Mouse (Mus musculus) heart, embryonic 12.5 days (tissue): ENCODE results near the gene Bdkrb1. TPM values are rescaled to one million over a fixed set of nuclear protein-coding genes. Genes with fewer than 3 reads are reported as not detected.

Experiments used
- ATAC-seq: fragments of 200-750 bp; cut with Nextera tagmentation; 2 replicates; pipeline ENCODE4 v1.8.0; 2017; ENCODE audit warnings: moderate TSS enrichment, moderate library complexity; ENCODE audit not compliant: insufficient number of reproducible peaks, low FRiP score
- H3K27ac ChIP-seq: fragments of 300-500 bp; sonication (generic); 2 replicates; pipeline ENCODE4 v1.5.1; 2016; ENCODE audit warnings: mild to moderate bottlenecking, moderate library complexity; ENCODE audit not compliant: poor library complexity, severe bottlenecking
- H3K27me3 ChIP-seq: fragments of 300-500 bp; sonication (generic); replicated peaks from 2 replicates; pipeline ENCODE4 v1.6.1; 2016; ENCODE audit warnings: mild to moderate bottlenecking, moderate library complexity
- H3K36me3 ChIP-seq: fragments of 300-500 bp; sonication (generic); 2 replicates; pipeline ENCODE4 v1.6.1; 2016; ENCODE audit warnings: mild to moderate bottlenecking, moderate library complexity
- H3K4me1 ChIP-seq: fragments of 300-500 bp; sonication (generic); replicated peaks from 2 replicates; pipeline ENCODE4 v1.6.1; 2016; ENCODE audit warnings: mild to moderate bottlenecking
- H3K4me2 ChIP-seq: fragments of 300-500 bp; sonication (generic); 2 replicates; pipeline ENCODE4 v1.6.1; 2016; ENCODE audit warnings: mild to moderate bottlenecking, moderate library complexity
- H3K4me3 ChIP-seq: fragments of 300-500 bp; sonication (generic); 2 replicates; pipeline ENCODE4 v1.5.1; 2016; ENCODE audit warnings: mild to moderate bottlenecking
- H3K9ac ChIP-seq: fragments of 300-500 bp; sonication (generic); 2 replicates; pipeline ENCODE4 v1.6.1; 2016; ENCODE audit warnings: mild to moderate bottlenecking, moderate library complexity
- H3K9me3 ChIP-seq: fragments of 300-500 bp; sonication (generic); replicated peaks from 2 replicates; pipeline ENCODE4 v1.6.1; 2016; ENCODE audit warnings: mild to moderate bottlenecking, moderate library complexity
- WGBS: fragments of 180-500 bp; shearing (Covaris S2); methylation state at CpG from one replicate; pipeline ENCODE4 v1.1.7; 2016; 5-methylcytosine and 5-hydroxymethylcytosine counted together
- polyA plus RNA-seq: library from polyadenylated mRNA; unstranded; fragments of >200 nt; fragmentation: Nextera tagmentation; extraction: Ambion mirVana; gene quantifications from 2 replicates; pipeline ENCODE4 v1.2.1, GENCODE M21; 2016

The Bdkrb1 gene
- polyA plus RNA-seq, 1 experiment from 2014 or later: not detected

DNA sequence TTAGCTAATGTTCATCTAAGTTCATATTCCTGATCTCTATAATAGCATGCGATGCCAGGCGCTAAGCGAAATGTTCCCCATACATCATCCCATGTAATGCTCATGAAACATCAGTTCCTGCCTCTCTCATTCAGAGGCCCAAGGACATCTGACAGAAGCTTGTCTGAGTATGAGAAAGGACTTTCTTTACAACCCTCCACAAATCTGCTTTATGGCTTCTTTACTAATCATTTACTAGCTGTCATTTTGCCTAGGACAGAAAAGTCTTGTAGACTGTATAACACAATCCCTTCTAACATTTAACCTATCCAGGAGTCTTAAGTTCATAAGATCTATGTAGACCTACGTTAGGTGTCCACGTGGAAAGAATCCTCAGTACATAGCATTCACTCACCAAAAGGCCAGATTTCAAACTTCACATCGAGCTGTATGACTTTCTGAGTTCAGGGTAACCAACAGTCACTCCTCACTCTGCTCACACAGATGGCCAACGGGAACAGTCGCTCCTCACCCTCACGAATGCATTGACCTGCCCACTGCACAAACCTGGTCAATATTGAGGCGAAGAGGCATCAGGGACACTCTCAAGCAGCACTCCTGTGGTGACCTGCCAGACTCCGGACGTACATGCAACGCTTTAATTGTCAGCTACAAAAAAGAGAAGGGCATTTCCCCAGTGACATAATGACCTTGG lies 31.6 kb downstream of the Bdkrb1 start:
- ATAC-seq: no peak
- Histone ChIP-seq H3K36me3 (peaks cover 79% of the 10 kb centered on the region), H3K9me3 (no peaks in the 10 kb centered on the region), H3K4me2 (no peak overlapping the region), H3K27me3 (no peaks in the 10 kb centered on the region), H3K9ac (no peak overlapping the region), H3K27ac (no peak overlapping the region), H3K4me1 (no peaks in the 10 kb centered on the region), H3K4me3 (no peak overlapping the region)
- WGBS: 95% methylated on average over 13 of the region's 13 CpGs

- H3K4me2 ChIP-seq: no peak overlapping the region
- peaks cover 92% of the 10 kb centered on the region for H3K36me3 ChIP-seq
- no peak overlapping the region for H3K9ac ChIP-seq
- H3K27ac ChIP-seq: no peak overlapping the region
- no peak for ATAC-seq
- H3K4me1 ChIP-seq: no peaks in the 10 kb centered on the region
- H3K4me3 ChIP-seq: no peak overlapping the region
- no peaks in the 10 kb centered on the region for H3K9me3 ChIP-seq
- no peaks in the 10 kb centered on the region for H3K27me3 ChIP-seq
- 93% methylated on average over 9 of the region's 9 CpGs for WGBS
These were observed 33.7 kb downstream of the Bdkrb1 start for GRCm38 (mm10) chr12:105636551-105636950.

DNA sequence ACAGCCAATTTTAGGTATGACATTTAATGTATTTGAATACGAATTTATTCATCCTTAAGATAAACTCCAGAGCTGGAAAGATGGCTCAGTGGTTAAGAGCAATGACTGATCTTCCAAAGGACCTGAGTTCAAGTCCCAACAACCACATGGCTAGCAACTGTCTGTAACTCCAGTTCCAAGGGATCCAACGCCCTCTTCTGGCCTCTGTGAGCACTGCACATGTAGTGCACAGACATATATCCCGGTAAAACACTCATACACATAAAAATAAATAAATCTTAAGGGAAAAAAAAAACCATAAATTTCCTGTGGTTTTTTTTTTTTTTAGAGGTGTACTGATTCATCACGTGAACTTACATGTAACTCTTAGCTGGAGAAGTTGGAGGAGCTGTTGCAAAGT lies 34.7 kb downstream of the Bdkrb1 start:
- Histone ChIP-seq H3K4me3 (no peak overlapping the region), H3K36me3 (peaks cover 96% of the 10 kb centered on the region), H3K27ac (no peak overlapping the region), H3K4me1 (no peaks in the 10 kb centered on the region), H3K9me3 (no peaks in the 10 kb centered on the region), H3K9ac (no peak overlapping the region), H3K27me3 (no peaks in the 10 kb centered on the region), H3K4me2 (no peak overlapping the region)
- no peak for ATAC-seq
- 79% methylated on average over 4 of the region's 4 CpGs for WGBS

DNA sequence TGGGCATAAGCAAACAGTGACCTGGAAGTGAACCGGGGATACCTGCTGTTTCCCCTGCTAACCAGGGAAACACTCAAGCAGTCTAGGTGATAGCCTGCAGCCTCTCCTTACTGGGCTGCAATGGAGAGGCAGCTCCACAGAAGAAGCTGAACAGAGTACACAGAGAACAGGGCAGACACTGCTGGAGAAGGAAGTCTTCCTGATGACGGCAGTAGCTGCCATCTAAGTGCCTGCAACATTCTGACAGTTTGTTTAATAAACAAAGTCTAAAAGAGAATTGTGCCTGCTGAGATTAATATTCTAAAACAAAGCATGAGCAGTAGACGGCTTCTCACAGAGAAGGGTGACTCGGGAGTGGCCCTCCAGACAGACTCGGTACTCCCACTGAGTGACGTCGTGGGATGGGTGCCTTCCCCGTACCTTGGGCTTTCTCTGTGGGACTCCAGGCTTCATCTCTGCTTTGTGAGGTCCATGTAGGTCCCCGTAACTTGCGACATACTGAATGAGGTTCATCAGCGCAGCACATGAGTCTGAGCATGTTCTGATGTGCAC lies 40.0 kb downstream of the Bdkrb1 start:
- H3K9ac ChIP-seq: no peak overlapping the region
- no peaks in the 10 kb centered on the region for H3K27me3 ChIP-seq
- H3K36me3 ChIP-seq: peaks cover 95% of the 10 kb centered on the region
- H3K27ac ChIP-seq: no peak overlapping the region
- 91% methylated on average over 11 of the region's 11 CpGs for WGBS
- ATAC-seq: no peak
- H3K4me3 ChIP-seq: no peak overlapping the region
- H3K4me2 ChIP-seq: no peak overlapping the region
- no peaks in the 10 kb centered on the region for H3K4me1 ChIP-seq
- no peaks in the 10 kb centered on the region for H3K9me3 ChIP-seq

Other genes starting within 250 kb of the Bdkrb1 start
- 0.36 and 0.37 TPM in 2 replicates for gene D430019H16Rik, start 149.2 kb upstream of the Bdkrb1 start, polyA plus RNA-seq
- gene Bdkrb2, start 39.9 kb upstream of the Bdkrb1 start, polyA plus RNA-seq: 1.5 and 1.6 TPM in 2 replicates
- gene Gskip, start 81.7 kb downstream of the Bdkrb1 start, polyA plus RNA-seq: 21.3 and 24.4 TPM in 2 replicates
- 13.2 and 13.5 TPM in 2 replicates for gene Atg2b, start 82.1 kb downstream of the Bdkrb1 start, polyA plus RNA-seq
- 0.33 and 0.45 TPM in 2 replicates for gene Ak7, start 102.9 kb downstream of the Bdkrb1 start, polyA plus RNA-seq
- 198 and 206 TPM in 2 replicates for gene Papola, start 181.6 kb downstream of the Bdkrb1 start, polyA plus RNA-seq